Mouse (Mus musculus): ENCODE data around the gene Anxa9. TPM values are rescaled to one million over a fixed set of nuclear protein-coding genes. Genes with fewer than 3 reads are reported as not detected.
A peak's percentile ranks its signal among the peaks of the same experiment; 100 is the strongest.

The Anxa9 gene
- polyA plus RNA-seq, 1 experiment from 2014 or later, result 6.8 TPM

- Histone ChIP-seq H3K4me3 (replicated peaks; ENCODE audit: low read length) (no peak overlapping the region), H3K4me1 (ENCODE audit: control insufficient read depth, insufficient read depth, low read length) (no peaks in the 10 kb centered on the region), H3K36me3 (ENCODE audit: control insufficient read depth, insufficient read depth, low read length) (peaks cover 35% of the 10 kb centered on the region), H3K9ac (ENCODE audit: low read length) (no peak overlapping the region), H3K27me3 (ENCODE audit: control insufficient read depth, insufficient read depth, low read length) (no peaks in the 10 kb centered on the region), H3K27ac (ENCODE audit: low read length) (no peak overlapping the region), H3K4me2 (ENCODE audit: low read depth, low read length) (no peak overlapping the region), H3K9me3 (replicated peaks; ENCODE audit: control insufficient read depth, low read length) (no peaks in the 10 kb centered on the region)
- ATAC-seq (ENCODE audit: insufficient read depth, low FRiP score), result no peak
- whole genome bisulfite sequencing, result 83% methylated on average over 1 of the region's 1 CpGs
Observed at GRCm38 (mm10) chr3:95328803-95329404, 21.9 kb upstream of the Anxa9 start.

GRCm38 (mm10) chr3:95324454-95325144 is 17.6 kb upstream of the Anxa9 start:
- Histone ChIP-seq H3K27ac (ENCODE audit: low read length) (no peak overlapping the region), H3K9ac (ENCODE audit: low read length) (no peak overlapping the region), H3K4me2 (ENCODE audit: low read depth, low read length) (no peak overlapping the region), H3K36me3 (ENCODE audit: control insufficient read depth, insufficient read depth, low read length) (peaks cover 39% of the 10 kb centered on the region), H3K4me3 (replicated peaks; ENCODE audit: low read length) (no peak overlapping the region), H3K4me1 (ENCODE audit: control insufficient read depth, insufficient read depth, low read length) (no peaks in the 10 kb centered on the region), H3K9me3 (replicated peaks; ENCODE audit: control insufficient read depth, low read length) (no peaks in the 10 kb centered on the region), H3K27me3 (ENCODE audit: control insufficient read depth, insufficient read depth, low read length) (no peaks in the 10 kb centered on the region)
- 89% methylated on average over 6 of the region's 6 CpGs for WGBS
- no peak for ATAC-seq (ENCODE audit: insufficient read depth, low FRiP score)

GRCm38 (mm10) chr3:95323429-95323828 is 16.5 kb upstream of the Anxa9 start:
- ATAC-seq (ENCODE audit: insufficient read depth, low FRiP score), result no peak
- 83% methylated on average over 3 of the region's 3 CpGs for WGBS
- no peak overlapping the region for H3K4me3 ChIP-seq (replicated peaks; ENCODE audit: low read length)
- no peaks in the 10 kb centered on the region for H3K27me3 ChIP-seq (ENCODE audit: control insufficient read depth, insufficient read depth, low read length)
- peaks cover 5% of the 10 kb centered on the region; the same call in 1 of the 2 replicates for H3K4me1 ChIP-seq (ENCODE audit: control insufficient read depth, insufficient read depth, low read length)
- H3K27ac ChIP-seq (ENCODE audit: low read length), result no peak overlapping the region
- H3K9me3 ChIP-seq (replicated peaks; ENCODE audit: control insufficient read depth, low read length), result no peaks in the 10 kb centered on the region
- no peak overlapping the region for H3K9ac ChIP-seq (ENCODE audit: low read length)
- H3K36me3 ChIP-seq (ENCODE audit: control insufficient read depth, insufficient read depth, low read length), result peaks cover 39% of the 10 kb centered on the region
- no peak overlapping the region for H3K4me2 ChIP-seq (ENCODE audit: low read depth, low read length)

- Histone ChIP-seq H3K27me3 (ENCODE audit: control insufficient read depth, insufficient read depth, low read length) (no peaks in the 10 kb centered on the region), H3K36me3 (ENCODE audit: control insufficient read depth, insufficient read depth, low read length) (peaks cover 21% of the 10 kb centered on the region)
Observed at GRCm38 (mm10) chr3:95319701-95320625, 13.0 kb upstream of the Anxa9 start.

GRCm38 (mm10) chr3:95319110-95319509 is 12.1 kb upstream of the Anxa9 start:
- no peak overlapping the region for H3K27ac ChIP-seq (ENCODE audit: low read length)
- no peaks in the 10 kb centered on the region for H3K9me3 ChIP-seq (replicated peaks; ENCODE audit: control insufficient read depth, low read length)
- H3K4me2 ChIP-seq (ENCODE audit: low read depth, low read length), result no peak overlapping the region
- peaks cover 24% of the 10 kb centered on the region for H3K4me1 ChIP-seq (ENCODE audit: control insufficient read depth, insufficient read depth, low read length)
- H3K36me3 ChIP-seq (ENCODE audit: control insufficient read depth, insufficient read depth, low read length), result peaks cover 15% of the 10 kb centered on the region; the same call in 1 of the 2 replicates
- no peak overlapping the region for H3K9ac ChIP-seq (ENCODE audit: low read length)
- no peaks in the 10 kb centered on the region for H3K27me3 ChIP-seq (ENCODE audit: control insufficient read depth, insufficient read depth, low read length)
- no peak overlapping the region for H3K4me3 ChIP-seq (replicated peaks; ENCODE audit: low read length)
- ATAC-seq (ENCODE audit: insufficient read depth, low FRiP score), result no peak
- WGBS, result 31% methylated on average over 2 of the region's 2 CpGs

More at GRCm38 (mm10) chr3:95319701-95320625, 13.0 kb upstream of the Anxa9 start:
- ATAC-seq (ENCODE audit: insufficient read depth, low FRiP score), result no peak
- no peak overlapping the region for H3K4me2 ChIP-seq (ENCODE audit: low read depth, low read length)
- no peaks in the 10 kb centered on the region for H3K9me3 ChIP-seq (replicated peaks; ENCODE audit: control insufficient read depth, low read length)
- peaks cover 24% of the 10 kb centered on the region for H3K4me1 ChIP-seq (ENCODE audit: control insufficient read depth, insufficient read depth, low read length)
- 70% methylated on average over 12 of the region's 12 CpGs for whole genome bisulfite sequencing
- H3K4me3 ChIP-seq (replicated peaks; ENCODE audit: low read length), result no peak overlapping the region
- no peak overlapping the region for H3K27ac ChIP-seq (ENCODE audit: low read length)
- no peak overlapping the region for H3K9ac ChIP-seq (ENCODE audit: low read length)

GRCm38 (mm10) chr3:95318548-95318947 is 11.6 kb upstream of the Anxa9 start:
- no peak overlapping the region for H3K4me3 ChIP-seq (replicated peaks; ENCODE audit: low read length)
- ATAC-seq (ENCODE audit: insufficient read depth, low FRiP score), result no peak
- H3K36me3 ChIP-seq (ENCODE audit: control insufficient read depth, insufficient read depth, low read length), result peaks cover 14% of the 10 kb centered on the region; the same call in 1 of the 2 replicates
- H3K9ac ChIP-seq (ENCODE audit: low read length), result no peak overlapping the region
- H3K27me3 ChIP-seq (ENCODE audit: control insufficient read depth, insufficient read depth, low read length), result no peaks in the 10 kb centered on the region
- 35% methylated on average over 6 of the region's 6 CpGs for WGBS
- no peak overlapping the region for H3K27ac ChIP-seq (ENCODE audit: low read length)
- H3K4me2 ChIP-seq (ENCODE audit: low read depth, low read length), result no peak overlapping the region
- peaks cover 24% of the 10 kb centered on the region for H3K4me1 ChIP-seq (ENCODE audit: control insufficient read depth, insufficient read depth, low read length)
- no peaks in the 10 kb centered on the region for H3K9me3 ChIP-seq (replicated peaks; ENCODE audit: control insufficient read depth, low read length)

- H3K36me3 ChIP-seq (ENCODE audit: control insufficient read depth, insufficient read depth, low read length), result peaks cover 9% of the 10 kb centered on the region; the same call in 1 of the 2 replicates
- 0 out of 2 replicates have a peak overlapping the region, but pooled peaks have one; percentile 14 for H3K27ac ChIP-seq (ENCODE audit: low read length)
- peaks cover 25% of the 10 kb centered on the region for H3K4me1 ChIP-seq (ENCODE audit: control insufficient read depth, insufficient read depth, low read length)
- H3K27me3 ChIP-seq (ENCODE audit: control insufficient read depth, insufficient read depth, low read length), result no peaks in the 10 kb centered on the region
- peak overlapping the region; percentile 22; the same call in 1 of the 2 replicates for H3K4me2 ChIP-seq (ENCODE audit: low read depth, low read length)
- ATAC-seq (ENCODE audit: insufficient read depth, low FRiP score), result no peak
- WGBS, result 19% methylated on average over 12 of the region's 12 CpGs
- peak overlapping the region; percentile 10; the same call in 1 of the 2 replicates for H3K9ac ChIP-seq (ENCODE audit: low read length)
- H3K4me3 ChIP-seq (replicated peaks; ENCODE audit: low read length), result 0 out of 2 replicates have a peak overlapping the region, but pooled peaks have one; percentile 6
- H3K9me3 ChIP-seq (replicated peaks; ENCODE audit: control insufficient read depth, low read length), result no peaks in the 10 kb centered on the region
Observed at GRCm38 (mm10) chr3:95317414-95318080, 10.6 kb upstream of the Anxa9 start.

- H3K9me3 ChIP-seq (replicated peaks; ENCODE audit: control insufficient read depth, low read length), result no peaks in the 10 kb centered on the region
- no peaks in the 10 kb centered on the region for H3K27me3 ChIP-seq (ENCODE audit: control insufficient read depth, insufficient read depth, low read length)
- H3K27ac ChIP-seq (ENCODE audit: low read length), result peak overlapping the region; percentile 92
- ATAC-seq (ENCODE audit: insufficient read depth, low FRiP score), result no peak
- WGBS, result 15% methylated on average over 9 of the region's 9 CpGs
- peak overlapping the region; percentile 85 for H3K4me2 ChIP-seq (ENCODE audit: low read depth, low read length)
- H3K36me3 ChIP-seq (ENCODE audit: control insufficient read depth, insufficient read depth, low read length), result no peaks in the 10 kb centered on the region
- H3K9ac ChIP-seq (ENCODE audit: low read length), result peak overlapping the region; percentile 98
- peaks cover 27% of the 10 kb centered on the region for H3K4me1 ChIP-seq (ENCODE audit: control insufficient read depth, insufficient read depth, low read length)
- H3K4me3 ChIP-seq (replicated peaks; ENCODE audit: low read length), result peak overlapping the region; percentile 81
Observed at GRCm38 (mm10) chr3:95315844-95316550, 9.0 kb upstream of the Anxa9 start.

All from stomach, embryonic 16.5 days (tissue).